Mouse (Mus musculus) thymus, adult 2 months (tissue): ENCODE measurements around the gene Sf3a1. TPM values are rescaled to one million over a fixed set of nuclear protein-coding genes. Genes with fewer than 3 reads are reported as not detected.

Experiments
- DNase-seq: peaks from one replicate; pipeline ENCODE4 v3.0.0; 2021
- H3K27ac ChIP-seq: fragments of 200-500 bp; 2 replicates; pipeline ENCODE4 v1.5.1; 2012; ENCODE audit warnings: low read length, control low read depth; ENCODE audit not compliant: control insufficient read depth, insufficient read depth
- H3K27me3 ChIP-seq: fragments of 200-500 bp; 2 replicates; pipeline ENCODE4 v1.6.1; 2012; ENCODE audit warnings: mild to moderate bottlenecking, low read length, moderate library complexity, mixed read lengths; ENCODE audit not compliant: control insufficient read depth, insufficient read depth
- H3K36me3 ChIP-seq: fragments of 200-500 bp; 2 replicates; pipeline ENCODE4 v1.6.1; 2012; ENCODE audit warnings: mild to moderate bottlenecking, low read length, moderate library complexity; ENCODE audit not compliant: control insufficient read depth, insufficient read depth
- H3K4me1 ChIP-seq: fragments of 200-500 bp; replicated peaks from 2 replicates; pipeline ENCODE4 v1.6.1; 2012; ENCODE audit warnings: low read length; ENCODE audit not compliant: control insufficient read depth, insufficient read depth
- H3K4me3 ChIP-seq: fragments of 200-500 bp; 2 replicates; pipeline ENCODE4 v1.5.1; 2012; ENCODE audit warnings: mild to moderate bottlenecking, low read length, control low read depth, moderate library complexity; ENCODE audit not compliant: control insufficient read depth, insufficient read depth
- CTCF ChIP-seq: fragments of 200-500 bp; IDR thresholded peaks from 2 replicates; pipeline ENCODE4 v1.5.1; 2012; ENCODE audit warnings: mild to moderate bottlenecking, control low read depth, low read length, moderate library complexity, borderline replicate concordance; ENCODE audit not compliant: control insufficient read depth, poor library complexity, insufficient read depth; ENCODE audit errors: extremely low read depth
- POLR2A ChIP-seq: fragments of 200-500 bp; IDR thresholded peaks from 2 replicates; pipeline ENCODE4 v1.6.1; 2012; ENCODE audit warnings: mild to moderate bottlenecking, low read length, control low read depth, moderate library complexity; ENCODE audit not compliant: control insufficient read depth, poor library complexity, insufficient read depth; ENCODE audit errors: extremely low read depth
- WGBS: fragments of 180-500 bp; shearing (Covaris S2); methylation state at CpG from one replicate; pipeline ENCODE4 v1.1.7; 2018; 5-methylcytosine and 5-hydroxymethylcytosine counted together
- polyA plus RNA-seq: library from polyadenylated mRNA; depleted of rRNA; stranded (reverse); fragments of >200 nt; gene quantifications from 2 replicates; pipeline ENCODE4 v1.2.3, GENCODE M21; 2012

Sf3a1 gene
- polyA plus RNA-seq, 1 experiment, result 79.9 TPM

DNA sequence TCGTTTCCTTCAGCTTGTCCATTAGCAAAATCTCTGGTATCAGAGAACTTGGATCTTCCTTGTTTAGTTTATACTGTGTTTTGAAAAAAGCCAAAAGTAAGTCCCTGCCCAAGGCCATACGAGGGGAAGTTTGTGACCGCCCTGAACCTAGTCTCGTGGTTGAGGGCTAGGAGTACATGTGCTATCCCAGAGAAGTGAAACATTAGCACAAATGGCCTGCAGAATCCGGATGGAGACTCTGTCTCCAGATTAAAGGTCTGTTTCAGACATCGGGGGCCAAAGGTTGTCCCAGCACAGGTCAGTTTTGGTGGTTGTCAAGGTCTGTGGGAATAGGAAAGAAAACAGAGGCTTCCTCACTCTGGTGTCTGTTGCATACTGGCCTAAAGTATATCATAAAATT is 29.0 kb downstream of the Sf3a1 start:
- H3K4me1 ChIP-seq, result peaks cover 12% of the 10 kb centered on the region
- no peak for DNase-seq
- no peak overlapping the region for H3K4me3 ChIP-seq
- WGBS, result 93% methylated on average over 6 of the region's 6 CpGs
- H3K27ac ChIP-seq, result no peak overlapping the region
- H3K27me3 ChIP-seq, result no peaks in the 10 kb centered on the region
- no peaks in the 10 kb centered on the region for H3K36me3 ChIP-seq
- TF ChIP-seq CTCF (no peak), POLR2A (no peak)

DNA sequence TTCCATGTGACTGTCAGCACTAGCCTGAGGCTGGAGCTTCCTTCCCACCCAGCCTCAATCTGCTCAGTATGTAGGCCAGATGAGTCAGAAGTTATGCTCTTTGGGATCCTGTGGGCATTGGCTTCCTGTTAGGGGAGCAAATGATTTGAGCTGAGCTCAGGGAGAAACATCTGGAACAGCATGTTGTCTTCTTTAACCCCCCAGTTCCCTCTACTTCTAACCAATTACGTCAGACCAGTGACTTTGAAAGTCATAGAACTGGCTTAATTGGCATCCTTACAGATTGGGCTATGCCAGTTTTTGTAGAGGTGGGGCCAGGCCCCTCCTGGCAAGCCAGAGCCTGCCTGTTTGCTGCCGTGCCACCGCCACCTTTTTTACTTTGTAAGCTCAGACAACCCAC is 30.5 kb downstream of the Sf3a1 start:
- no peaks in the 10 kb centered on the region for H3K36me3 ChIP-seq
- no peak overlapping the region for H3K27ac ChIP-seq
- WGBS, result 90% methylated on average over 3 of the region's 3 CpGs
- no peak for TF ChIP-seq CTCF
- TF ChIP-seq POLR2A, result no peak
- H3K4me3 ChIP-seq, result no peak overlapping the region
- H3K27me3 ChIP-seq, result no peaks in the 10 kb centered on the region
- no peak for DNase-seq
- H3K4me1 ChIP-seq, result peaks cover 12% of the 10 kb centered on the region

GRCm38 (mm10) chr11:4192757-4193156 is 32.6 kb downstream of the Sf3a1 start:
- H3K27ac ChIP-seq, result no peak overlapping the region
- peaks cover 4% of the 10 kb centered on the region for H3K4me1 ChIP-seq

GRCm38 (mm10) chr11:4193420-4193819 is 33.3 kb downstream of the Sf3a1 start:
- H3K4me1 ChIP-seq, result peaks cover 2% of the 10 kb centered on the region; the same call in 1 of the 2 replicates
- TF ChIP-seq POLR2A (no peak), CTCF (no peak)
- H3K4me3 ChIP-seq, result no peak overlapping the region
- no peaks in the 10 kb centered on the region for H3K36me3 ChIP-seq
- no peaks in the 10 kb centered on the region for H3K27me3 ChIP-seq
- DNase-seq, result no peak
- H3K27ac ChIP-seq, result no peak overlapping the region

More at GRCm38 (mm10) chr11:4192757-4193156, 32.6 kb downstream of the Sf3a1 start:
- 95% methylated on average over 3 of the region's 3 CpGs for WGBS
- H3K36me3 ChIP-seq, result no peaks in the 10 kb centered on the region
- no peak overlapping the region for H3K4me3 ChIP-seq
- no peak for TF ChIP-seq POLR2A
- no peak for TF ChIP-seq CTCF
- DNase-seq, result no peak
- no peaks in the 10 kb centered on the region for H3K27me3 ChIP-seq

DNA sequence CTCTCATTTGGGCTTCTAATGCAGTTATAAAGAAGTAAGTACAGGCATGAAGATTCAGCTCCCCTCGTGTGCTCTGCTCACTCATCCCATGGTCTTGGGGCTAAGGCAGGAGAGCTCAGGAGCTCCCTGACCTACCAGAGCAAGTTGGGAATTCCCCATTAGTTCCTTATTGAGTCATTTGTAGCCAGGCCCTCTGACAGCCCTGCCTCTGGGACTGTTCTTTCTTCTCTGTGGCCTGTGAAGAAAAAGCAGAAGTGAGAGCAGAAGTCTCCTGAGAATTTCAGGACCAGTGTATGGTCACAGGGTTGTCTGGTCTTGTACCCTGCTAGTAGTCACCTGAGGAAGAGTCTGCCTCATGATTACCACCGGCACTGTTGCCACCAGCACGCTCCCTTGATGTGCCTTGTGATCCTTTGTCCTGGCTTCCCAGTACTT is 35.5 kb downstream of the Sf3a1 start:
- 40% methylated on average over 3 of the region's 3 CpGs for WGBS

DNA sequence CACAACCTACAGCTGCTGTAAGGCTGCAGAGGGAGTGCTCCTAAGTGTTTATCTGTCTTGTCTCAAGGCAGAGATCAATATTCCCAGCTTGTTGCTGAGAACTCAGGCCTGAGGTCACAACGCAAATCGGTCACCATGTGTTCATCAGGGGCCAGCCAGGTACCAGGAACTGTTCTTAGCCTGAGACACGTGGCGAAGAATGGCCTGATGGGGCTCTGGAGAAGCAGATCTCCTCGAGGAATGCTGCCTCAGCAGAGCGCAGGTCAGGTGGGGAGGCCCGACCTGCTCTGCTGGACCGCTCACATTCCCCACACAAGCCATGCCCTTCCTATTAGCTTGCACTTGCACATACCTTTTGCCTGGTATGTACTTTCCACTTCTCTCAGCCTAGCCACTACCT is 36.5 kb downstream of the Sf3a1 start:
- Histone ChIP-seq H3K27me3 (no peaks in the 10 kb centered on the region), H3K27ac (no peak overlapping the region), H3K4me1 (no peaks in the 10 kb centered on the region), H3K36me3 (no peaks in the 10 kb centered on the region), H3K4me3 (no peak overlapping the region)
- TF ChIP-seq POLR2A, result no peak
- TF ChIP-seq CTCF, result no peak
- WGBS, result 96% methylated on average over 8 of the region's 8 CpGs
- DNase-seq, result no peak

More for the DNA sequence above, 35.5 kb downstream of the Sf3a1 start:
- no peaks in the 10 kb centered on the region for H3K36me3 ChIP-seq
- DNase-seq, result no peak
- H3K27ac ChIP-seq, result no peak overlapping the region
- H3K4me3 ChIP-seq, result no peak overlapping the region
- no peak for TF ChIP-seq CTCF
- TF ChIP-seq POLR2A, result no peak
- no peaks in the 10 kb centered on the region for H3K27me3 ChIP-seq
- no peaks in the 10 kb centered on the region for H3K4me1 ChIP-seq

GRCm38 (mm10) chr11:4197691-4198090 is 37.5 kb downstream of the Sf3a1 start:
- Histone ChIP-seq H3K4me3 (no peak overlapping the region), H3K27ac (no peak overlapping the region), H3K27me3 (no peaks in the 10 kb centered on the region), H3K4me1 (peaks cover 5% of the 10 kb centered on the region), H3K36me3 (no peaks in the 10 kb centered on the region)
- TF ChIP-seq CTCF, result no peak
- TF ChIP-seq POLR2A, result no peak
- no peak for DNase-seq
- 96% methylated on average over 1 of the region's 1 CpGs for WGBS
